13 mouse cellular contexts compared by ENCODE assay signal in the genomic region with DNA sequence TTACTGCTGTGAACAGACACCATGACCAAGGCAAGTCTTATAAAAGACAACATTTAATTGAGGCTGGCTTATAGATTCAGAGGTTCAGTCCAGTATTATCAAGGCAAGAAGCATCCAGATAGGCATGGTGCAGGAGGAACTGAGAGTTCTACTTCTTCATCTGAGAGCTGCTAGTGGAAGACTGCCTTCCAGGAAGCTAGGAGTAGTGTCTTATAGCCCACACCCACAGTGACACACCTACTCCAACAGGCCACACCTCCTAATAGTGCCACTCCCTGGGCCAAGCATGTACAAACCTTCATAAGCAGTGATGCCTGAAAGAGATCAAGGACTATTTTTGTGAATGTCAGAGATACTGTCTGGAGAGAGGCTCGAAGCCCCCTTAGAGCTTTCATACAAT.
"Had no signal": no experiment of that assay in that cellular context is flagged by ENCODE, and none has a peak within 500 bp of the region (broad histone marks: within the 10 kb centered on the region; RNA-seq: fewer than 3 reads in every experiment).

No protein-coding gene starts in this region.

- H3K27me3 ChIP-seq: intestine, embryonic 15.5 days; neural tube, embryonic 13.5 days had no signal

- DNase-seq: kidney, adult 18-20 months; kidney, postnatal 10 days; left cerebral cortex, postnatal 4 days; lung, adult 2 months; lung, postnatal 36 days; retina, postnatal 1 day; right cerebral cortex, postnatal 14 days; thymus, postnatal 4 days had no signal

- H3K9me3 ChIP-seq: intestine, embryonic 15.5 days; midbrain, embryonic 10.5 days; neural tube, embryonic 13.5 days had no signal

- ATAC-seq: intestine, embryonic 15.5 days; lung, postnatal 0 days; midbrain, embryonic 16.5 days had no signal

- H3K4me1 ChIP-seq: intestine, embryonic 15.5 days; midbrain, embryonic 10.5 days; neural tube, embryonic 13.5 days had no signal

- H3K9ac ChIP-seq: intestine, embryonic 15.5 days; neural tube, embryonic 13.5 days had no signal

- H3K36me3 ChIP-seq: intestine, embryonic 15.5 days; midbrain, embryonic 10.5 days; neural tube, embryonic 13.5 days had no signal

- H3K4me2 ChIP-seq: intestine, embryonic 15.5 days; neural tube, embryonic 13.5 days had no signal

- H3K4me3 ChIP-seq: intestine, embryonic 15.5 days; midbrain, embryonic 10.5 days; neural tube, embryonic 13.5 days had no signal

- H3K27ac ChIP-seq: intestine, embryonic 15.5 days; midbrain, embryonic 10.5 days; neural tube, embryonic 13.5 days had no signal
